Mouse (Mus musculus) heart, postnatal 0 days (tissue): ENCODE measurements at regions not wholly inside any gene's neighbourhood (a gene's known extent, or its start where the extent isn't known, plus 50 kb on each side); places are given as distances from the start of the nearest gene placed in this dataset.

Experiments
- CTCF ChIP-seq: IDR thresholded peaks from 2 replicates; pipeline ENCODE4 v1.5.1; 2016; ENCODE audit warnings: antibody characterized with exemption, control low read depth, low read depth
- EP300 ChIP-seq: IDR thresholded peaks from 2 replicates; pipeline ENCODE4 v1.6.1; 2016; ENCODE audit warnings: antibody characterized with exemption, low read depth

DNA sequence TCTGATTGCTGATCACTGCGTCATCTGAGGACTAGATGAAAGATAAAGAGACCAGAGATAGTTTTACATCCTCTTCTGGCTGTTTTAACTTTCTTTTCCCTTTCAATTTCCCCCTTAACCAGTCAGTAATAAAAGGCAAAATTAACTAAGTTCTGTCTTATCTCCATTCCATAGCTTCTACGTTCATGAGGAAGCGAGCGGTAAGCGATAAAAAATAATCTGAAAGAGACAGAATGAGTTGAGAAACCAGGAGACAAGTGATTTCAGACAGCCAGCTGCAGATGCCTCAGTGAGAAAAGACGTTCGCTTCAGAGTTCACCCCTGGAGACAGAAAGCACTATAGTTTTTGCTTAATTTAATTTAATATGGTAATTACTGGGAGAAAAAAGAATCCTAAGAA is 121.5 kb downstream of the Sptssa start:
- no peak for TF ChIP-seq CTCF
- TF ChIP-seq EP300, result no peak
